Mouse (Mus musculus) brain, embryonic 14.5 days (tissue): ENCODE measurements at regions not wholly inside any gene's neighbourhood (a gene's known extent, or its start where the extent isn't known, plus 50 kb on each side); places are given as distances from the start of the nearest gene placed in this dataset.

Source experiments
- CTCF ChIP-seq: fragments of 200-500 bp; IDR thresholded peaks from 2 replicates; pipeline ENCODE4 v1.5.1; 2012; ENCODE audit warnings: inconsistent platforms, mild to moderate bottlenecking, moderate library complexity, borderline replicate concordance; ENCODE audit not compliant: insufficient read depth, insufficient read length; ENCODE audit errors: extremely low read depth
- POLR2A ChIP-seq: fragments of 200-500 bp; IDR thresholded peaks from 2 replicates; pipeline ENCODE4 v1.6.1; 2012; ENCODE audit warnings: mild to moderate bottlenecking, inconsistent platforms, borderline replicate concordance; ENCODE audit not compliant: poor library complexity, insufficient read depth, insufficient read length, severe bottlenecking; ENCODE audit errors: extremely low read depth

DNA sequence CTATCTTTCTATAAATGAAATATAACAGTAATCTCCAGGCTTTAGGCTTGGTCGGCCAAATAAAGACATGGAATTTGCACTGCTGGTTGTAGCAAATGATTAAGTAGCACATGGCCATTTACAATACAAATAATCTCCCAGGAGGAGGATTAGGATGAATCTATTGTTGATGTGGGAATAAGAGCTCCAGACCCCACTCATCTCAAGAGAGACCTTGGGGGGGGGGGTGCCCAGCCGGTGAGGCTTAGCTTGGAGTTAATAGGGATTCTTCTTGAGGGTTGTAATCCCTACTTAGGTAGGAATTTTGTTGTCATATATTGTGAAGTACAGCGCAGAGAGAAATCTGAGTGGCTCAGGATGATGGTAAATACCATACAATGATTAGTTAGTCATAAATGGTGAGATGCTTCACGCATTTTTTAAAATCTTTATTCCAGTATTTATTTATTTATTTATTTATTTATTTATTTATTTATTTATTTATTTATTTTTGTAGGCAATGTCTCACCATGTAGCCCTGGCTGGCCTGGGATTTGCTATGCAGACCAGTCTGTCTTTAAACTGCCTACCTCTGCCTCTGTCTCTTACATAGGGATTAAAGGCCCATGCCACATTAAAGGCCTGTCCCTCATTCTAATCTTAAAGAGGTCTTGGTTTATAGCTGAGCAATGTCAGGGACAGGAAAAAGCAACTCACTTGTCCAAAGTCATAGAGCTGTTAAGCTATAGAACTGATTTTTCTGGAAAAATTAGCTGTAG, 175.7 kb upstream of the Sel1l start:
- no peak for TF ChIP-seq POLR2A
- TF ChIP-seq CTCF = no peak
